Mouse (Mus musculus) frontal cortex, adult (tissue): ENCODE measurements around the gene Pet100.

Source experiments
- ATAC-seq: cut with Nextera tagmentation; 2 replicates; pipeline ENCODE4 v1.9.2; 2017; ENCODE audit warnings: mild to moderate bottlenecking, moderate library complexity, mixed read lengths; ENCODE audit not compliant: low TSS enrichment

The Pet100 gene

GRCm38 (mm10) chr8:3625445-3625844 is 4.1 kb downstream of the Pet100 start, which contains the start of gene Pcp2:
Gene Pcp2, minus strand, starts transcription at chr8:3625545.
- ATAC-seq, result no peak

DNA sequence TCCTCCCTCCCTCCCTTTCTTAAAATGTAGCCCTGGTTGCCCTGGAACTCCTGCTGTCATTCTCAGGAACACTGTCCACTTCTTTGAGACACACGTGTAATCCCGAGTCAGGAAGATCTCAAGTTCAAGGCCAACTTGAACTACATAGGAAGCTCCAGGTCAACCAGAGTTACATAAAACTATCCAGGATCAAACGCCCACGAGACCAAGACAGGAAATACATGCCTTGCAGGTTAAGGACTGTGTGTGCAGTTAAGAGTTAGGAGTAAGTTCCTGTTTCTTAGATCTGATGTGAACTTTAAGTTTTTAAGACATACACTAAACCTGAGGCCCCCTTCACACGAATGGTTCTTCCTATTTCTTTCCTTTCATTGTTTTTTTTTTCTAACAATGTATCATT is 5.6 kb downstream of the Pet100 start:
- ATAC-seq, result no peak

DNA sequence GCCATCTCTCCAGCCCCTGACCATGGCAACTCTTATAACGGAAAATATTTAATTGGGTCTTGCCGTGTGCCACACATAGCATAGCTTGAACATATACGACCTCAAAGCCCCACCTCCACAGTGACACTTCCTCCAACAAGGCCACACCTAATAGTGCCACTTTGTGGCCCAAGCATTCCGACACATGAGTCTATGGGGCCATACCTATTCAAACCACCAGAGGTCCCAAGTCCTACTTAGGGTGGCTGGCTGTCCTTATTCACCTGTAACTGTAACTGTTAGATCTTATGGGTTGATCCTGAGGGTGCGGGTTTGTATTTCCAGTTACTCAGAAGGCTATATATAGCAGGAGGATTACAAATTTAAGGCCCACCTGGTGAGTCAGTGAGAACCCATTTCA is 6.7 kb downstream of the Pet100 start:
- ATAC-seq, result 0 out of 2 replicates have a peak, but pooled peaks have one; percentile 42

GRCm38 (mm10) chr8:3630647-3631477 is 9.5 kb downstream of the Pet100 start, which contains the start of gene Stxbp2:
Gene Stxbp2, plus strand, starts transcription at chr8:3630955.
- peak; percentile 85 for ATAC-seq

DNA sequence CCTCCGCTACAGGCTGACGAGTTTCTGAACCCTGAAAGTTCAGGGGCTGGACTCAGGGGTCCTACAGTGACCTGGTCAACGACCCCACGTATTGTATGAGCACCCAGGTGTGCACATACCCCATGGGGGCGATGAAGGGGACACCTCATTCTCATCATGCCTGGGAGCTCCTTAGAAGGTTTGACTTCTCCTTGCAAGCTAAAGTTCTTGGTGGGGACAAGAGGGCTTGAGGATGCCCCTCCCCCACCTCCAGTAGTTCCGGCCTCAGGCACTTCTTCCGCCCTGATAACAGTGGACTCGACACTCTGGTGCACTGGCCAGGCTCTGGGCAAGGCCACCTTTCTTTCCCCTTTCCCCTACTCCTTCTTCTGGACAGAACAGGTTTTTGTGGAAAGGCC is 10.1 kb downstream of the Pet100 start:
- ATAC-seq, result no peak

DNA sequence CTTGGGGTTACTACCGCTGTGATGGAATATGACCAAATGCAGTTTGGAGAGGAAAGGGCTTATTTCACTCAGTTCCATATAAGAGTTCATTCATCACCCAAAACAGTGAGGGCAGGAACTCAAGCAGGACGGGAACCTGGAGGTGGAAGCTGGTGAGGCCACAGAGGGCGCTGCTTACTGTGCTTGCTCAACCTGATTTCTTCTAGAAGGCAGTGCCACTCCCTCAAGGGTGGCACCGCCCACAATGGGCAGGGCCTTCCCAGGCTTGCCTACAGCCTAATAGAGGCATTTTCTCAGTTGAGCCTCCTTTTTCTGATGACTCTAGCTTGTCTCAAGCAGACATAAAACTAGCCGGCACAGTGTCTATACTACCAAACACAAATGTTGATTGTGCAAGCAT is 24.5 kb downstream of the Pet100 start:
- no peak; the same call in 1 of the 2 replicates for ATAC-seq

DNA sequence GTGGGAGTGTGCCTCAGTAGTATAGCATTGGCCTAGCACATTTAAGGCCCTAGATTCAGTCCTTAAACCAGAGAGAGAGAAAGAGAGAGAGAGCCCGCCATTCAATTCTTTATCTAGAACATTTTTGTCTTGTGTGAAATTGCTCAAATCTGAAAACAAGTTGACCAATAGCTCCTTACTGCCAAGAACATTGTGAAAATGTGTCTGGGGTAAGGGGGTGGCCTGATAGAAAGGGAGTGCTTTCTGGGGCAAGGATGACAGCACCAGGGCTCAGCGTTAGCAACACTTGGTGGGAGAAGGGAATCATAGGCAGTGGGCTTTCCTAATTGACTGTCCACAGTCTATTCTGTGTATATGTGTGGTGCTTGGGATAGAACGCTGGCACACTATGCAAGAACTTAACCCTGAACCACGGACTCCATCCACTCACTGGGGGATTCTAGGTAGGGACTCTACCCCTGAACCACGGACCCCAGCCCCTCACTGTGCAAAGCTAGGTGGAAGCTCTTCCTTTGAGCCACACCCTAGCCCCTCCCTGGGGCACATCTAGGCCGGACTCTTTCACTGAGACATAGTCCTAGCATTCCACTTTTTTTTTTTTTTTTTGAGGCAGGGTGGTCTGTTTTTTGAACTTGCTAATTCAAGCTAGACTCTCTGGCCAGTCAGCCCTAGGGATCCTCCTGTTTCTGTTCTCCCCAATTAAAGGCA is 25.6 kb downstream of the Pet100 start:
- no peak for ATAC-seq

- ATAC-seq, result no peak
These were observed 26.2 kb downstream of the Pet100 start for GRCm38 (mm10) chr8:3647561-3647960.

DNA sequence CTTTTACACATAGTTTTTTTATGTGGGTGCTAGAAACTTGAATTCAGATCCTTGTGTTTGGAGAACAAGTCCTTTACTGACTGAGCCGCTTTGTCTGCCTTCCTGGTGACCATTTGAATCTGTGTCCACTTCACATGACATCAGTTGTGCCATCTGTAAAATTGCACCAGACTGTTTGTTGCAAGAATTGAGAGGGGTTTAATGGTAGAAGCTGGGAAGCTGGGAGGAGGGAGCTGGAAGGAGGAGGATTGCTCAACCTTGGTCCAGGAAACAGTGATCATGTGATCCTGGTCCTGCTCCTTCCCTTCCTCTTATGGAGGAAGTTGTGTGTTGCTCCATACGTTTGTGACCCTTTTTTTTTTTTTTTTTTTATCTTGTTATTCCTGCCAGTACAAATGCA is 26.9 kb downstream of the Pet100 start:
- no peak for ATAC-seq

- ATAC-seq, result no peak
These were observed 27.6 kb downstream of the Pet100 start for GRCm38 (mm10) chr8:3648990-3649389.

DNA sequence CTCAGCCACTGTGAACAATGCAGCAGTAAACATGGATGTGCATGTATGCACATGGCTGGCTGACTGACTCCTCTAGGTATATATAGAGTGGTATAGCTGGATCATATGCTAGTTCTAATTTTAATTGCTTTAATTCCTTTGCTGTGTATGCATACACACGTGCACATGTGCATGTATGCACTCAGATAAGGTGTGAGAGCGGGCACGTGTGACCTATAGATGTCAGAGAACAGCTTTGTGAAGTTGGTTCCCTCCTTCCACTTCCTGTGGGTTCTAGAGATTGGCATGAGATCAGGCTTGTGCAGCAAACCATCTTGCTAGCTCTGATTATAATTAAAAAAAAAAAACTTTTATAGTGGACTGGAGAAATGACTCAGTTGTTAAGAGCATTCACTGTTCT is 31.5 kb downstream of the Pet100 start:
- no peak for ATAC-seq

- ATAC-seq, result no peak
These were observed 33.6 kb downstream of the Pet100 start for GRCm38 (mm10) chr8:3654726-3655508.

DNA sequence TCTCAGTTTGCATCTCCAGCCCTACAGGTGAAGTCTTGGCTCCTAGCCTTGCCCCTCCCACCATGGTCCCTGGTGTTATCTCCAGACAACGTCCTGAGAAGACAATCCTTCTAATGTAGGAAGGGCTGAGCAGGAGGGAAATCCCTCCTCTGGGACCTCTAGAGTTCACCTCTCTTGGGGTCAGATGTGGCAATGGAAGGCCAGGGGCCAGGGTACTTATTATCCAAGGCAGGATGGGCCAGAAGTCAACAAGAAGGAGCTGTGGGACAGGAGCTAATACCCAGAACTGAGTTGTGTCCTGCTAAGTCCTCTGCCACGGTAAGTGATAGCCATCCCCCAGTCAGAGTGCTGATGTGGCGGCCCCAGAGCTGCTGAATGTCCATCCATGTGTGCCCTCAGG is 34.2 kb downstream of the Pet100 start, which contains the start of gene Retn:
Gene Retn (plus strand): TSS at position 245 of the 400 bp plus-strand sequence.
- ATAC-seq, result no peak

GRCm38 (mm10) chr8:3656725-3657381 is 35.5 kb downstream of the Pet100 start:
- ATAC-seq, result 0 out of 2 replicates have a peak, but pooled peaks have one; percentile 13

GRCm38 (mm10) chr8:3660889-3661288 is 39.5 kb downstream of the Pet100 start:
- no peak for ATAC-seq

- no peak for ATAC-seq
These were observed 43.1 kb downstream of the Pet100 start for GRCm38 (mm10) chr8:3664405-3664804.

DNA sequence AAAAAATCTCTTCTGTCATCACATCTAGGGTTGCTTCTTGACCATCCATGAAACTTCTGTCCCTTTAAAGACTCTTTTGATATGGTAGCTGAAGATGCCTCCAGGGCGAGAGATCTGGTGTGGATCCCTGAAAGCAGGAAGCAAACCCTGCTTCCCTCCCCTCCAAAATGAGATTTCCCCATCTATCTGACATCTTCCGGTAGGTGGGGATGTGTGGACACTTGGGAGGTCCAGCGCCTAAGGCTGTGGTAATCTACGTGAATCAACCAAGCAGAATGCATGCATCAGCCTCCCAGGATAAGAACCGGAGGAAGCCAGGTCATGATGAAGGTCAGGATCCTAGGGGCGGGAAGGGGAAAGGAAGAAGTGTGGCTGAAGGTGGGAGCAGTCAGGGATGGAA is 44.2 kb downstream of the Pet100 start, which contains the start of gene Mcemp1:
Gene Mcemp1 (plus strand): TSS at position 248 of the 400 bp plus-strand sequence.
- ATAC-seq, result no peak

DNA sequence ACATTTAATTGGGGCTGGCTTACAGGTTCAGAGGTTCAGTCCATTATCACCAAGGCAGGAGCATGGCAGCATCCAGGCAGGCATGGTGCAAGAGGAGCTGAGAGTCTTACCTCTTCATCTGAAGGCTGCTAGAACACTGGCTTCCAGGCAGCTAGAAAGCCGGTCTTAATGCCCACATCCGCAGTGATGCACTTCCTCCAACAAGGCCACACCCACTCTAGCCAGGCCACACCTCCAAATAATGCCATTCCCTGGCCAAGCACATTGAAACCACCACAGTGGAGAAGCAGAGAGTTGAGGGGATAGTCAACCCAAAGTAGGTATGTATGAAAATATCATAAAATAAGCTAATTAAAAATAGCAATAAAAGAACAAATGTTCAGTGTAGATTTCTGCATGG is 49.0 kb downstream of the Pet100 start:
- no peak for ATAC-seq

DNA sequence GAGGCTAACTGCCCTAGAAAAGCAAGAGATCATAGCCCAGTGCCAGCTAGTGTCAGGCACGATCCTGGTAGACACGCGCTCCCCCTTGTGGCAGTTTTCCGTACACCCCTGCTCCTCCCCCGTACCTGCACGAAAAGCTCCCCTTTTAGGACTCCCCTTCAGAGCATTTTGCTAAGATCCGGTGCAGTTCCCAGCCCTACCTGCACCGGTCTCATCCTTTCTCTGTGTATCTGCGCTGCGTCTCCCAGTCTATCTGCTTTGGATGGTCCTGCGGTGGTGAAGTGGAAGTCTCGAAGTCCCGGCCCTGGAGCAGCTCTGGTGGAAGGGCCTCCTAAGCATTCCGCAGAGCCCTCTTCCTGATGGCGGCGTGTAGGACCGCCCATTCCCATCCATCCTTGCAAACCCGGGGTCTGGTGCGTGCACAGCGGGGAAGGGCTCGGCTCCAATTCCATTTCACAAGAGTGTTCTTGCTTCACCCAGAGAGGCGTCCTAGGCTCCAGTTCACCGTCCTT is 50.7 kb downstream of the Pet100 start, which contains the start of gene Fcor:
Gene Fcor (minus strand): TSS at position 383 of the 512 bp plus-strand sequence.
- peak; percentile 70 for ATAC-seq

GRCm38 (mm10) chr8:3674671-3675070 is 53.3 kb downstream of the Pet100 start:
- no peak for ATAC-seq
